Mouse (Mus musculus) limb, embryonic 11.5 days (tissue): ENCODE measurements around the gene Isca2. TPM values are rescaled to one million over a fixed set of nuclear protein-coding genes. Genes with fewer than 3 reads are reported as not detected.

Experiments used
- ATAC-seq: fragments of 200-750 bp; cut with Nextera tagmentation; 2 replicates; pipeline ENCODE4 v1.8.0; 2017; ENCODE audit warnings: low read depth; ENCODE audit not compliant: insufficient number of reproducible peaks, low FRiP score, low TSS enrichment
- DNase-seq: peaks from one replicate; pipeline ENCODE4 v3.0.0-alpha.2; 2015; ENCODE audit warnings: low spot score
- H3K27ac ChIP-seq: fragments of 300-500 bp; sonication (generic); replicated peaks from 2 replicates; pipeline ENCODE4 v1.5.1; 2014; ENCODE audit warnings: low read depth, mild to moderate bottlenecking, low read length
- H3K27me3 ChIP-seq: fragments of 300-500 bp; sonication (generic); 2 replicates; pipeline ENCODE4 v1.6.1; 2014; ENCODE audit warnings: mild to moderate bottlenecking, low read length, mixed read lengths; ENCODE audit not compliant: control insufficient read depth, insufficient read depth
- H3K36me3 ChIP-seq: fragments of 300-500 bp; sonication (generic); 2 replicates; pipeline ENCODE4 v1.6.1; 2014; ENCODE audit warnings: mild to moderate bottlenecking, low read length, moderate library complexity, mixed read lengths; ENCODE audit not compliant: control insufficient read depth, insufficient read depth
- H3K4me1 ChIP-seq: fragments of 300-500 bp; sonication (generic); 2 replicates; pipeline ENCODE4 v1.6.1; 2014; ENCODE audit warnings: low read length, mixed read lengths; ENCODE audit not compliant: control insufficient read depth, insufficient read depth
- H3K4me2 ChIP-seq: fragments of 300-500 bp; sonication (generic); 2 replicates; pipeline ENCODE4 v1.6.1; 2014; ENCODE audit warnings: low read depth, mild to moderate bottlenecking, moderate library complexity; ENCODE audit not compliant: severe bottlenecking
- H3K4me3 ChIP-seq: fragments of 300-500 bp; sonication (generic); 2 replicates; pipeline ENCODE4 v1.5.1; 2014; ENCODE audit warnings: low read depth, low read length
- H3K9ac ChIP-seq: fragments of 300-500 bp; sonication (generic); 2 replicates; pipeline ENCODE4 v1.6.1; 2014; ENCODE audit warnings: mild to moderate bottlenecking, low read length
- H3K9me3 ChIP-seq: fragments of 300-500 bp; sonication (generic); 2 replicates; pipeline ENCODE4 v1.6.1; 2016; ENCODE audit warnings: low read length; ENCODE audit not compliant: control insufficient read depth
- WGBS: fragments of 180-500 bp; shearing (Covaris S2); extraction: QIAGEN DNeasy Blood & Tissue Kit; methylation state at CpG from one replicate; pipeline ENCODE4 v1.1.7; 2014; 5-methylcytosine and 5-hydroxymethylcytosine counted together
- polyA plus RNA-seq: library from polyadenylated mRNA; unstranded; fragments of >200 nt; fragmentation: Nextera tagmentation; extraction: Ambion mirVana; gene quantifications from 2 replicates; pipeline ENCODE4 v1.2.1, GENCODE M21; 2014

Gene Isca2
- polyA plus RNA-seq, 1 experiment from 2014 or later, result 121 TPM

DNA sequence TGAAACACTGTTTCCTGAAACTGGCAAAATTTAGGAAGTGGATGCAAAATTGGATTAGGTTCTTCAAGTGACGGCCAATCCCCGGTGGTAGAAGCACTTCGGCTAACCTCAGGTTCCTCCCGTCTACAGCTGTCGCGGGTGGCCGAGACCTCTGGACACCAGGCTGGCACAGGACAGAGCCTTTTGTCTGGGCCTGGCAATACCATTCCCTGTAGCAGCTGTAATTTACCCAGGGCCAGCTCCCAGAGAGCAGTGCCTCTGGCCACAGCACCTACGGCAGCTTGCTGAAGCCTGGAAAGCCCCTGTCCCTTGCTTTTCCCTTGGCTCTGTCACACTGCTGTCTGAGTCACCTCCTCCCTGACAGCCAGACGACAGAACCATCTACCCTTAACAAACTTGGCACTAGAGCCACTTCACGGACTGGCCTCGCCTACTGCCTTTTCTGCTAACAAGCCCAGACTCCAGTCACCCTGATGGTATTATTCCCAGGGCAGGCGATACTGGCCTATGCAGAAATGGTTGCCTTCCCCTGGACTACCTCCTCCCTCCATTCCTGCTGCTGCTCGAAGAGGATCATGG lies 28.6 kb downstream of the Isca2 start:
- H3K27ac ChIP-seq, result no peak overlapping the region
- no peak for DNase-seq
- no peak overlapping the region for H3K9ac ChIP-seq
- no peaks in the 10 kb centered on the region for H3K27me3 ChIP-seq
- H3K36me3 ChIP-seq, result no peaks in the 10 kb centered on the region
- no peak overlapping the region for H3K4me3 ChIP-seq
- ATAC-seq, result no peak
- WGBS, result 88% methylated on average over 13 of the region's 13 CpGs
- no peak overlapping the region for H3K4me2 ChIP-seq
- no peaks in the 10 kb centered on the region for H3K9me3 ChIP-seq
- peaks cover 3% of the 10 kb centered on the region; the same call in 1 of the 2 replicates for H3K4me1 ChIP-seq

DNA sequence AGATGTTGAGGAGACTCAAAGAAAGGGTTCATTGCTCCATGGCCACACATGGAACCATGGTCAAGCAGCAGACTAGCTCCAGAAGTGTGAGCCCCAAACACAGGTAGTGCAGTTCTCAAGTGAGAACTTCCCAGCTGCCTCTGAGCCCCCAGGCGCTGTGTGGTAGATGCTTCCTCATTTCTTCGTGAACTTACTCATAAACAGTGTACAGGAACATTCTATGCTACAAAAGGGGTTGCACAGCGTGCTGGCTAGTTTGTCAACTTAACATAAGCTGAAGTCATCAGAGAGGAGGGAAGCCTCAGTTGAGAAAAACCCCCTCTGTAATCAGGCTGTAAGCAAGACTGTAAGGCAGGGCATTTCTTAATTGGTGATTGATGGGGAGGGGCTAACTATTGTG lies 29.6 kb downstream of the Isca2 start:
- ATAC-seq (no peak), DNase-seq (no peak)
- WGBS, result 91% methylated on average over 3 of the region's 3 CpGs
- H3K27me3 ChIP-seq, result no peaks in the 10 kb centered on the region
- no peak overlapping the region for H3K27ac ChIP-seq
- H3K4me2 ChIP-seq, result no peak overlapping the region
- H3K9ac ChIP-seq, result no peak overlapping the region
- H3K4me3 ChIP-seq, result no peak overlapping the region
- H3K36me3 ChIP-seq, result no peaks in the 10 kb centered on the region
- H3K9me3 ChIP-seq, result no peaks in the 10 kb centered on the region
- peaks cover 5% of the 10 kb centered on the region; the same call in 1 of the 2 replicates for H3K4me1 ChIP-seq

DNA sequence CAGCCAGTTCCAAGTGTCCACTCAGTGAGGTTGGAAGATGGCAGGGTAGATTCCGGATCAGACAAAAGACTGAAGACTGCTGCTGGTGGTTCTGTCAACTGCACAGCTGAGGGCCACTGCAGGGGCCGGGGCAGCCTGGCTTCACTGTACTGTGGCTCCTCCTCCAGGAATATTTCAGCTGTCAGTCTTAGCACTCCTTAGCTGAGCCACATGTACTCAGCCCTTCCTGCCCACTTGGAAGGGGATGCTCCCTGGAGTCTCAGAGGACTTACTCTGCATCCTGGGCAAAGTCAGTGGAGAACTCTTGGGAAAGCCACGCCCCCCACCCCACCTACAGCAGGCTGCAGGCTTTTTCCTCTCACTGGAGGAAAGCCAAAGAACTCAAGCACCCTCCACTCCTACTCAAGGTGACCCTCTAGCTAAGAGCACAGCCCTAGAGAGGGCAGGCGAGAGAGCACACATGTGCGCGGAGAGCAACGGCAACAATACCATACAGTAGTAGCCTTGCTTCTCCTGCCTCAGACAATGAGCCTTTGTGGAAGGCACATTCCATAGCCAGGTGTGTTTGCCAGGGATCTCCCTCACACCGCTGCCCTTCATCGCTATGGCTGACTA lies 32.3 kb downstream of the Isca2 start:
- ATAC-seq (0 out of 2 replicates have a peak, but pooled peaks have one; percentile 57), DNase-seq (peak; percentile 23)
- H3K27ac ChIP-seq, result 0 out of 2 replicates have a peak overlapping the region, but pooled peaks have one; percentile 22
- no peak overlapping the region for H3K4me3 ChIP-seq
- no peaks in the 10 kb centered on the region for H3K9me3 ChIP-seq
- peaks cover 5% of the 10 kb centered on the region; the same call in 1 of the 2 replicates for H3K4me1 ChIP-seq
- WGBS, result 73% methylated on average over 9 of the region's 9 CpGs
- H3K4me2 ChIP-seq, result no peak overlapping the region
- no peak overlapping the region for H3K9ac ChIP-seq
- no peaks in the 10 kb centered on the region for H3K36me3 ChIP-seq
- no peaks in the 10 kb centered on the region for H3K27me3 ChIP-seq

DNA sequence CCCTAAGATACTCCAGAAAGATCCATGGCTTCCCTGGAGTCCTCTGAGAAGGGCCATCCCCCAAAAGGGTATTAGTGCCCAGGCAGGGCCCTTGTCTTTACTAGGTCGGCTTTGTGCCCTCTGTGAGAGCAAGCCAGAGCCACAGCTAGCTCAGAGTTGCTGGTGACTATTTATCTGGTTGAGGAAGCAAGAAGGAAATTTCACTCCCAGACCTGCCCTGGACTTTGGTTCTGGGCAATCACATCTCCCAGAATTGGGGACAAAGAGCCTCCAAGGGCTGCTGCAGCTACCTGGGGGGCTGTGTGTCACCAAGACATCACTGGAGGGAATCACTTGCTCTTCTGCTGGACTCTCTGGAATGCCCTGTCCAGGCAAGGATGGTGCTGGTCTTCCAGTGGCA lies 33.0 kb downstream of the Isca2 start:
- H3K27me3 ChIP-seq, result no peaks in the 10 kb centered on the region
- peaks cover 5% of the 10 kb centered on the region; the same call in 1 of the 2 replicates for H3K4me1 ChIP-seq
- H3K4me3 ChIP-seq, result no peak overlapping the region
- no peak for ATAC-seq
- DNase-seq, result no peak
- no peaks in the 10 kb centered on the region for H3K9me3 ChIP-seq
- no peak overlapping the region for H3K27ac ChIP-seq
- no peaks in the 10 kb centered on the region for H3K36me3 ChIP-seq
- WGBS, result 80% methylated on average over 1 of the region's 1 CpGs
- H3K4me2 ChIP-seq, result no peak overlapping the region
- no peak overlapping the region for H3K9ac ChIP-seq

DNA sequence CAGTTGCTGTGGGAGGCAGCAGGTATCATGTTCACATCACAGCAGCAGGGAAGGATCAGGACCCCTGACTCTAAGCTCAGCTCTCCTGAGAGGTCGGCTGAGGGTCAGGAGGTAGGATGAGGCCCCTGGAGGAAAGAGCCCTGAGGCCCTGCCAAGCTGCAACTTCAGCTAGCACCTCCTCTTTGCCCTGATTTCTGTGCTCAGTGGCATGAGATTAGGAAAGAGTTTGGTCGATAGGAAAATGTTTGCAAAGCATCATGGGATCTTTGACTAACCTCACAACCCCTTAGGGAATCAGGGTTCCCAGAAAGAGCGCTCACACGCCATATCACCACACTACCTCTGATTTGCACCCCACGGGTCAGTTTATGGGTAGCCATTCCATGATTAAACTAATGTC lies 33.7 kb downstream of the Isca2 start:
- no peaks in the 10 kb centered on the region for H3K9me3 ChIP-seq
- no peak overlapping the region for H3K4me2 ChIP-seq
- DNase-seq, result no peak
- H3K36me3 ChIP-seq, result no peaks in the 10 kb centered on the region
- 63% methylated on average over 5 of the region's 5 CpGs for WGBS
- peaks cover 5% of the 10 kb centered on the region; the same call in 1 of the 2 replicates for H3K4me1 ChIP-seq
- no peaks in the 10 kb centered on the region for H3K27me3 ChIP-seq
- no peak overlapping the region for H3K27ac ChIP-seq
- H3K4me3 ChIP-seq, result no peak overlapping the region
- H3K9ac ChIP-seq, result no peak overlapping the region
- ATAC-seq, result no peak

DNA sequence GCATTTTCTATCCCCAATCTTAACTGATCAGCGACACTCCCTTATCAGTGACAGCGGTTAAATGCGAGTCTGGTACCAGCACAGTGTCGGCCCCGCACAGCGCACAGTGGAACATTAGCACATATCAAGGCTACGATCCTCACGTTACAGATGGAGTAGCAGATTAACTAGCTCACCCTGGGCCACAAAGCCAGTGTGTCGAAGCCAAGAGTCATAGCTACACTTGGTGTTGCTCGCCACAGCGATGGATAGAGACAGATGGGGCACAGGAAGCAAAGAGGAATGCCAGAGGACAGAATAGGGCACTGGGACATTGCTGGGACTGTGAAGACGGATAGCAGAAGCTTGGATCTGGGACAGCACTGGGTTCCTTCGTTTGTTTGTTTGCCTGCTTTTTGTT lies 34.3 kb downstream of the Isca2 start:
- DNase-seq (no peak), ATAC-seq (no peak)
- H3K27ac ChIP-seq, result no peak overlapping the region

DNA sequence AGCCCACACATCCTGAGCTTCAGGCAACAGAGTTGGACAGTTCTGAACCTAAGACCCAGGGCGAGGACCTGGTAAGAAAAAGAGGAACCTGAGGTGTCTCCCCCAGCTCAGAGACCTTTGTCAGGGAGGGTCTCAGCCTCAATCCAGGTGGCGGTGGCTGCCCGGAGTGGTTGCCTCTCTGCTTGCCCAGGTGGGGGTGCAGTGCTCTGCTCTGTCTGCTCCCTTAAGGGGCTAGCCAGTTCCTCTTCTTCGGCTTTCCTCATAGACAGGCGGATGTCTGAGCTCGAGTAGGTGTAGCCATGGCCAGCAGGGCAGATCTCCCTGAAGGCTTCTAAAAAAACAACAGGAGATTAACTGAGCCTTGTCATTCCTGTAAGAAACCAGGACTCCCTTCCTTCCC lies 36.0 kb downstream of the Isca2 start:
- whole genome bisulfite sequencing, result 81% methylated on average over 6 of the region's 6 CpGs
- H3K9me3 ChIP-seq, result no peaks in the 10 kb centered on the region
- H3K9ac ChIP-seq, result no peak overlapping the region
- peaks cover 5% of the 10 kb centered on the region; the same call in 1 of the 2 replicates for H3K4me1 ChIP-seq
- H3K4me3 ChIP-seq, result no peak overlapping the region
- DNase-seq, result no peak
- no peaks in the 10 kb centered on the region for H3K27me3 ChIP-seq
- H3K4me2 ChIP-seq, result no peak overlapping the region
- no peak overlapping the region for H3K27ac ChIP-seq
- H3K36me3 ChIP-seq, result no peaks in the 10 kb centered on the region
- no peak for ATAC-seq

More for the DNA sequence above, 34.3 kb downstream of the Isca2 start:
- Histone ChIP-seq H3K4me2 (no peak overlapping the region), H3K4me3 (no peak overlapping the region), H3K9ac (no peak overlapping the region), H3K4me1 (peaks cover 5% of the 10 kb centered on the region; the same call in 1 of the 2 replicates), H3K27me3 (no peaks in the 10 kb centered on the region), H3K36me3 (no peaks in the 10 kb centered on the region), H3K9me3 (no peaks in the 10 kb centered on the region)
- WGBS, result 83% methylated on average over 13 of the region's 13 CpGs

DNA sequence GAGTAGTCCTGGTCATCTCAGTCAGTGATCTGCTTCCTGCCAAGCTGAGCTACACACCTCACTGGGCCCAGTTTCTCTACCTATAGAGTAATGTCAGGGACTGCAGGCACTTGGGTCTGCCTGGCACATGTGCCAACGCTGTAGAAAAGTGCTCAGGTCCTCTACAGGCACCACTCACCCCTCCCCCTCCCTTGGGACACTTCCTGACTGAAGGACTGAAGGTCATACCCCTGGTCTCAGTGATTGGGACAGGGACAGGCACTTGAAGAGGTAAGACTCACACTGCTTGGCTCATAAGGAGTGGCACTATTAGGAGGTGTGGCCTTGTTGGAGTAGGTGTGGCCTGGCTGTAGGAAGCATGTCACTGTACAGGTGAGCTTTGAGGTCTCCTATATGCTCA lies 37.8 kb downstream of the Isca2 start:
- Histone ChIP-seq H3K36me3 (no peaks in the 10 kb centered on the region), H3K4me3 (no peak overlapping the region), H3K4me1 (peaks cover 5% of the 10 kb centered on the region; the same call in 1 of the 2 replicates), H3K27me3 (no peaks in the 10 kb centered on the region), H3K27ac (no peak overlapping the region), H3K9ac (no peak overlapping the region), H3K4me2 (no peak overlapping the region), H3K9me3 (no peaks in the 10 kb centered on the region)
- DNase-seq (no peak), ATAC-seq (peak; percentile 54; the same call in 1 of the 2 replicates)
- 56% methylated on average over 1 of the region's 1 CpGs for WGBS
